Mouse (Mus musculus) adrenal gland, postnatal 10 days (tissue): ENCODE results near the gene Twist2. TPM values are rescaled to one million over a fixed set of nuclear protein-coding genes. Genes with fewer than 3 reads are reported as not detected.

ENCODE experiments used
- DNase-seq: peaks from one replicate; pipeline ENCODE4 v3.0.0; 2021; ENCODE audit warnings: mixed read lengths
- long read RNA-seq, 2 experiments: library from polyadenylated mRNA; stranded (forward); transcript quantifications; one replicate each; pipeline ENCODE4 v2.0.0; 2021
- total RNA-seq, 2 experiments: library from RNA; stranded (reverse); gene quantifications; 2 replicates each; pipeline ENCODE4 v1.2.3; 2021

Gene Twist2
- total RNA-seq = 1 to 10 TPM; 4.3 to 4.9 TPM
- long read RNA-seq, experiment 1, partial matches to known transcripts = 0 of 4 reads
- long read RNA-seq, experiment 1, other reads (novel, unspliced or antisense) = 0 of 4 reads
- long read RNA-seq, experiment 2, partial matches to known transcripts = 0 of 2 reads
- long read RNA-seq, experiment 2, other reads (novel, unspliced or antisense) = 0 of 2 reads

GRCm38 (mm10) chr1:91800967-91801843 lies at the start of gene Twist2:
Twist2 (plus strand) TSS chr1:91801461.
- peak; percentile 71 for DNase-seq

DNA sequence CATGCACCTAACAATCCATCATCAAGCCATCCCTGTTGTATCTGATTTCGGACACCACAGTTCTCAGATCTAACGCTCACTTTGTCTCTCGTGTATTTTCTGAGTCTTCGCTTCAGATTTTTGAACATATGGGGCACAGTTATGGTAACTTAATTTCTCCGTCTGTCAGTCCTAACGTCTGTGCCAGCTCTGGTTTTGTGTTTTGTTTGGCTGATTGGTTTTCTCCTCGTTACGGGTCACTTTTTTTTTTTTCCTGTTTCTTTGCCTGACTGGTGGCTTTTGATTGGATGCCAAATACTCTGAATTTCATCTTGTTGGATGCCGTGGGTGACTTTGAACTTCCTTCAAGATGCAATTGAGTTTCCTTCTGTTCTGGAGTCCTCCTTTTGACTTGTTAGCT lies 48.3 kb upstream of the Twist2 start:
- no peak for DNase-seq

GRCm38 (mm10) chr1:91755102-91755501 lies 46.2 kb upstream of the Twist2 start:
- DNase-seq = peak; percentile 82

- DNase-seq = no peak
Measured at GRCm38 (mm10) chr1:91757292-91757691, 44.0 kb upstream of the Twist2 start.

- no peak for DNase-seq
Measured at GRCm38 (mm10) chr1:91758143-91758542, 43.1 kb upstream of the Twist2 start.

DNA sequence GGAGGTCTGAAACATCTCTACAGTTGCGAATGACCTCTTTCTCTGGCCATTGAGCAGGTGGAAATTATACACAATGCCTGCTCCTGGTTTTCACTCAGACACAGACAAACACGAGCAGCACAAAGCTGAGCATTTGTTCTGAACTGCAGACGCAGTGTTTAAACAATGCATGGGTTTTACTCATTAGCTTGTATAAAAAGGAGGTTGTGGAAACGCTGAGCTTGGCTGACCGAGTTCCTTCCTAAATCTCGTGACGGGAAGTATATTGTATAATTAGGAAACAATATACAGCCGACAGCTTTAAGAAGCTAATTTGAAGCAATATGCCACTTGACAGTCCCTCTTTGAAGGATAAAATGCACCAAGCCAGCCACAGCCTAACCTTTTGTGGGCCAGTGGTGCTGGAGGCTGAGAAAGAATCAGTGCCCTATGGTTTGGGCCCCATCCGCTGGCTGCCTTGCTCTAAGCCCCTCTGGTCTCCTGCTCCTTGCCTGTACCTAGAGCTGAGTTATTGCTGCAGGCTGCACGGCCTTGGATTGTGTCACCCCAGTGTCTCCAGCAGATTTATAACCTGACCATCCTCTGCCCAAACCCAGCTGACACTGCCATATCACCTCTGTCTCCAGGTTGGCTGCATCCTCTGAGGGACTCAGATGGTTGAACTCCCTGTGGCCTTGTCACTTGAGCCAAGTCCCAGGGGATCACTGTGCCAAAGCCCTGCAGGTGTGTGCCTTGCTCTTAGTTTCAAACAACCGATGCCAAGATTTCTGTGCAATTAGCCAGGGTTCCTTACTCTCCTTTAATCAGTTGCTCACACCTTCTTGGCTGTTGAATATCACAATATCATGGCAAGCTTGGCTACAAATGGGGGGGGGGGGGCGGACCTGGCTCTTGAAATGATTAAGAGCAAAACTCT lies 42.4 kb upstream of the Twist2 start:
- no peak for DNase-seq

DNA sequence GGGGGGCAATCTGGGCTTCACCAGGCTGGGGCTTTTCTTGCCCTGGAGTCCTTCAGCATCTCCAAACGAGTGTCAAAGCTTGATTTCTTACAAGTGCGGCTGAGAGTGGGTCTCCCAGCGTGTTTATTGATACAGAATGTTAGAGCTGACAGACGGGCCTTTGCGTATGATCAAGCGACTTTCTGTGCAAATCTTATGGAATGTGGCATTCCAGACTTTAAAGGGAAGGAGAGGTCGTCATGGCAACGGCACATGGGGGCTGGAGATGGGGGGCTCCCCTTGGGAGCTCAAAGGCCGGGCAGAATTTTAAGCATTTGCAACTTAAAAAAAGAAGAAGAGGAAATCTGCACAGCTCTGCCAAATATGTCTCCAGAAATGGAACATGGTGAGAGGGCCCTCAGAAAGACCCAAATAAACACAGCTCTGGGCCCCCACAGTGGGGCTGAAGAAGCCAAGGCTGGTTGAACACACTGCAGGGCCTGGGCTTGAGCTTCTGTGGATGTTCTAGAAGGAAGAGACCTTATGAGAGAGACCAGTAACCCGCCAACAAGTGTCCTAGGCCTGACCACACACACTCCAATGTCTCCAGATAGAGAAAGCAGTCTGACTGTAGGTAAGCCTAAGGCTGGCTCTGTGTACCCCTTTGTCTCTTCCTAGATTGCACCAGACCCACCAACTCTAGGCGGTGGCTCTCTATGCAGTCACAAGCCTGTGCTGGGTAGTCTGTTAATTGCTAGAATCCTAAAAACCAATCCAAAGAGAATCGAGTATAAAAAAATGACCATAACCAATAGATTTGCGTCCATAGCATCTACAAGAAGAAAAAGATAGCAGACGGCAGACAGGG lies 40.9 kb upstream of the Twist2 start:
- DNase-seq = no peak

DNA sequence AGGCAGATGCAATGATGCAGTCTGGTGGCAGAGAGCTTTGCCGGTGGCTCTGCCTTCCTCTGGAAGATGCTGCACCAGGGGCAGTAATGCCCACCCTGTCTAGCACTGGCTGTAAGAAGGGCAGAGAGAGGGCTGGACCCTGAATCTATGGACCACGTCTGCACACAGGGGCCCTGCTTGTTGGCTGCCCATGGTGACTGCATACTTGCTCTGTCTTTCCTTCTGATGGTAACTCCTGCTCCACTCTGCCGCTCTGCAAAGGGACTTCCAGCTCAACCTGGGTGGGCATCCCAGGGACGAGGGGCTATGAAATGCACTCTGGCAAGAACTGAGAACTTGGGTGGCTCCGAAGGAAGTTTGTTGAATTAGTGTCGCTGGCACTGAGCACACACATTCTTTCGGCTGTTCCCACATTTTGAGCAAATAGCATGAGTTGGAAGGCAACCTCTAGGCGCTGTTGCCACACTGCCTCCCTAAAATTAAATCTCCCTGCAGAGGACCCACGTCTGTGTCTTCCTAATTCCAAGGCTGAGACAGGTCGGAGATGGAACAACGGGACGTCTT lies 38.7 kb upstream of the Twist2 start:
- no peak for DNase-seq

GRCm38 (mm10) chr1:91770221-91770624 lies 31.0 kb upstream of the Twist2 start:
- peak; percentile 12 for DNase-seq

- DNase-seq = no peak
Measured at GRCm38 (mm10) chr1:91770676-91771075, 30.6 kb upstream of the Twist2 start.

GRCm38 (mm10) chr1:91776928-91777327 lies 24.3 kb upstream of the Twist2 start:
- DNase-seq = no peak

- DNase-seq = no peak
Measured at GRCm38 (mm10) chr1:91779819-91780218, 21.4 kb upstream of the Twist2 start.

- DNase-seq = peak; percentile 70
Measured at GRCm38 (mm10) chr1:91781182-91781581, 20.1 kb upstream of the Twist2 start.

- DNase-seq = no peak
Measured at GRCm38 (mm10) chr1:91784162-91784561, 17.1 kb upstream of the Twist2 start.

GRCm38 (mm10) chr1:91799323-91799722 lies 1.9 kb upstream of the Twist2 start:
- no peak for DNase-seq

DNA sequence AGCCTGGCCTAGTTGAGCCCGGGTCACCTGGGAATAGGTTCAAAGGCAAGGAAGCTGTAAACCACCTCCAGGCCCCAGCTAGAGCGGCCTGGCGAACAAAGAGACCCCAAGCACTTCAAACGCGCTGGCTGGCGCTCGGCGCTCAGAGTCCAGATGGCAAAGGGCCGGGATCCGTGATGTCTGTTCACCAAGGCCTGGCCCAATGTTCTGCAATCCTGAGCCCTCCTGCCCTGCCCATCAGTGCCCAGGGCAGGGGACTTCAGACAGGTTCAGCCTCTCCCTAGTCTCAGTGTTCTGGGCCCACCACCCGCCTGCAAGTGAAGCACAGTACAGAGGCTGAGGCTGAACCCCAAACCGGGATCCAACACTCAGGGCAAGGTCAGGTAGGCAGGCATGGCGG lies 913 bp upstream of the Twist2 start:
- DNase-seq = no peak

- DNase-seq = no peak
Measured at GRCm38 (mm10) chr1:91801844-91802366, 644 bp downstream of the Twist2 start.

GRCm38 (mm10) chr1:91802406-91803121 lies 1.3 kb downstream of the Twist2 start:
- DNase-seq = no peak

DNA sequence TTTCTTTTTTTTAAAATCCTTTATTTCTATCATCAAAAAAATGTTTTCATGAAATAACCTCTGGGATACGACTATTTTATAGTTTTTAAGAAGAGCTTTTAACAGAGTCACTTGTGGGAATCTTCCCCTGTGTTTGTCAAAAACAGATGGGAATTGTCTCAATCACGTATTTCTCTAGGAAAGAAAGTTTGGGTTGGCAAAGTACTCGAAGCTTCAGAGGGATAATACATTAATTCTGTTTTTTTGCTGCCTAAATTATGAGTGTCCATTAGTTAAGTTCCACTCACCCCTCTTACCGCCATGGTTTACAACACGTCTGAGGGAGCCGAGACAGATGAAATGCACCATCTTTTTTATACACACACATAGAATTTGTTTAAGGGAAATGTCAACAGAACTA lies 2.2 kb downstream of the Twist2 start:
- no peak for DNase-seq

GRCm38 (mm10) chr1:91816067-91816466 lies 14.8 kb downstream of the Twist2 start:
- DNase-seq = no peak
